ENCODE assay signal across 8 mouse cellular contexts in genomic region chr13:81426896-81427755, GRCm38 (mm10).
DNase-seq lines count a peak whose midpoint lies in the region; TF ChIP-seq lines count a peak whose summit lies in the region.
"Had no signal": no experiment of that assay in that cellular context is flagged by ENCODE, and none has a peak within 500 bp of the region (broad histone marks: within the 10 kb centered on the region; RNA-seq: fewer than 3 reads in every experiment).

No protein-coding gene starts in this region.

- peak; percentile 56 for TF ChIP-seq CTCF in kidney, adult 2 months (conservative IDR thresholded peaks at IDR 0.05; ENCODE audit: insufficient read depth, insufficient read length, low read depth, low read length)
- peak; percentile 44 for TF ChIP-seq CTCF in lung, adult 2 months (IDR thresholded peaks at IDR 0.05; ENCODE audit: insufficient read depth, low read length)

- no peak for TF ChIP-seq POLR2A in kidney, adult 2 months (IDR thresholded peaks at IDR 0.05; ENCODE audit: low read depth, low read length)
- TF ChIP-seq POLR2A in lung, adult 2 months (IDR thresholded peaks at IDR 0.05; ENCODE audit: borderline replicate concordance, extremely low read depth, low read depth, low read length), result no peak

- DNase-seq in urinary bladder, postnatal 36 days (ENCODE audit: low spot score in 2 of 2), result peak; percentile 29 to 35
- no peak for DNase-seq in urinary bladder, postnatal 10 days (ENCODE audit: low spot score)
- DNase-seq in brain, adult 2 months (ENCODE audit: low read depth, low spot score), result peak; percentile 76
- peak; percentile 7 for DNase-seq in fibroblast of lung, adult 2 months (ENCODE audit: low read depth)
- peak; percentile 64 for DNase-seq in kidney, adult 2 months
- DNase-seq in lung, adult 2 months, result peak; percentile 26
- peak; percentile 40 for DNase-seq in right cerebral cortex, adult 18-20 months

- no peak overlapping the region for H3K27ac ChIP-seq in kidney, adult 2 months (ENCODE audit: insufficient read depth, low read depth, low read length)
- H3K27ac ChIP-seq: heart, embryonic 13.5 days had no signal

- 66% methylated on average over 15 of the region's 15 CpGs for WGBS in kidney, adult 2 months
- 66% methylated on average over 15 of the region's 15 CpGs for WGBS in lung, adult 2 months

- H3K4me1 ChIP-seq in kidney, adult 2 months (ENCODE audit: control insufficient read depth, insufficient read depth, low read length), result no peaks in the 10 kb centered on the region
- H3K4me1 ChIP-seq in lung, adult 2 months (ENCODE audit: control insufficient read depth, insufficient read depth, low read length), result no peaks in the 10 kb centered on the region
- H3K4me1 ChIP-seq: heart, embryonic 13.5 days had no signal

- H3K4me3 ChIP-seq in kidney, adult 2 months (ENCODE audit: insufficient read depth, low read depth, low read length), result no peak overlapping the region
- no peak overlapping the region for H3K4me3 ChIP-seq in lung, adult 2 months (replicated peaks; ENCODE audit: extremely low read depth, low read depth, low read length)
- H3K4me3 ChIP-seq: heart, embryonic 13.5 days had no signal

- H3K27me3 ChIP-seq in kidney, adult 2 months (replicated peaks; ENCODE audit: control insufficient read depth, insufficient read depth, low read length), result no peaks in the 10 kb centered on the region
- H3K27me3 ChIP-seq: heart, embryonic 13.5 days had no signal

- no peaks in the 10 kb centered on the region for H3K36me3 ChIP-seq in kidney, adult 2 months (ENCODE audit: control insufficient read depth, insufficient read depth, low read length)
- H3K36me3 ChIP-seq: heart, embryonic 13.5 days had no signal
